ENCODE assay signal across 33 mouse cellular contexts in the genomic region with DNA sequence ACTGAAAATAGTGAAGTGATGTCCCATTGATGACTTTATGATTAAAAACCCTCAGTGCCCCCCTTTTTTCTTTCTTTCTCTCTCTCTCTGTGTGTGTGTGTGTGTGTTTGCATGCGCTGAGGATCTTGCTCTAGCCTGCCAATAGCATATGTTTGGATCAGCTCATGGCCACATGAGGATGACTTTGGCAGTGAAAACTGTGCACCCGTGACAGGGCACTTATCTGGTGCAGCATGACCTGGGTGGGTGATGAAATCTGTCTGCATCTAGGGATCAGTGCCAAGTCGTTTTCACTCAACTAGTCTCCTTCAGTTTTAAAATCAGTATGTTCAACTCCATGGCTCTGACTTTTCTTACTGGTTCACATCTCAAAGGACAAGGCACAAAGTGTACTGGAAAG. TPM values are rescaled to one million over a fixed set of nuclear protein-coding genes. Genes with fewer than 3 reads are reported as not detected.
A peak's percentile ranks its signal among the peaks of the same experiment; 100 is the strongest.
DNase-seq lines count a peak whose midpoint lies in the region; ATAC-seq and TF ChIP-seq lines count a peak whose summit lies in the region.
"Had no signal": no experiment of that assay in that cellular context is flagged by ENCODE, and none has a peak within 500 bp of the region (broad histone marks: within the 10 kb centered on the region; RNA-seq: fewer than 3 reads in every experiment).

No protein-coding gene starts in this region.

- no peaks in the 10 kb centered on the region for H3K36me3 ChIP-seq in liver, postnatal 0 days (replicated peaks; ENCODE audit: insufficient read depth, low read length)
- H3K36me3 ChIP-seq in liver, embryonic 12.5 days, result no peaks in the 10 kb centered on the region
- H3K36me3 ChIP-seq: embryonic facial prominence, embryonic 13.5 days; forebrain, embryonic 10.5 days; hindbrain, embryonic 12.5 days; limb, embryonic 12.5 days; liver, embryonic 13.5 days; midbrain, embryonic 13.5 days had no signal

- TF ChIP-seq CTCF in liver, postnatal 0 days (IDR thresholded peaks at IDR 0.05; ENCODE audit: low read depth), result no peak

- no peaks in the 10 kb centered on the region for H3K27me3 ChIP-seq in liver, postnatal 0 days (ENCODE audit: insufficient read depth, low read length)
- no peaks in the 10 kb centered on the region for H3K27me3 ChIP-seq in liver, embryonic 12.5 days (replicated peaks)
- H3K27me3 ChIP-seq: embryonic facial prominence, embryonic 13.5 days; hindbrain, embryonic 12.5 days; limb, embryonic 12.5 days; liver, embryonic 13.5 days; midbrain, embryonic 13.5 days; Patski had no signal

- no peak overlapping the region for H3K4me2 ChIP-seq in liver, postnatal 0 days (ENCODE audit: low read depth, low read length)
- no peak overlapping the region for H3K4me2 ChIP-seq in liver, embryonic 12.5 days
- H3K4me2 ChIP-seq: embryonic facial prominence, embryonic 13.5 days; hindbrain, embryonic 12.5 days; limb, embryonic 12.5 days; liver, embryonic 13.5 days; midbrain, embryonic 13.5 days had no signal

- no peak overlapping the region for H3K9ac ChIP-seq in liver, postnatal 0 days (replicated peaks)
- no peak overlapping the region for H3K9ac ChIP-seq in liver, embryonic 12.5 days
- H3K9ac ChIP-seq: embryonic facial prominence, embryonic 13.5 days; forebrain, postnatal 0 days; hindbrain, embryonic 12.5 days; limb, embryonic 12.5 days; liver, embryonic 13.5 days; midbrain, embryonic 13.5 days had no signal

- H3K9me3 ChIP-seq in liver, postnatal 0 days (ENCODE audit: low read length), result no peaks in the 10 kb centered on the region
- H3K9me3 ChIP-seq in liver, embryonic 12.5 days (replicated peaks), result no peaks in the 10 kb centered on the region
- H3K9me3 ChIP-seq: embryonic facial prominence, embryonic 13.5 days; forebrain, embryonic 10.5 days; limb, embryonic 12.5 days; liver, embryonic 13.5 days; midbrain, embryonic 13.5 days had no signal

- H3K27ac ChIP-seq in liver, postnatal 0 days (ENCODE audit: low read depth), result peak overlapping the region; percentile 66
- H3K27ac ChIP-seq in liver, embryonic 12.5 days, result no peak overlapping the region
- H3K27ac ChIP-seq: embryonic facial prominence, embryonic 13.5 days; forebrain, embryonic 10.5 days; hindbrain, embryonic 12.5 days; limb, embryonic 12.5 days; liver, embryonic 13.5 days; macrophage; midbrain, embryonic 13.5 days had no signal

- no peak overlapping the region for H3K4me3 ChIP-seq in liver, postnatal 0 days (ENCODE audit: low read depth, low read length)
- H3K4me3 ChIP-seq in liver, embryonic 12.5 days, result no peak overlapping the region
- H3K4me3 ChIP-seq: embryonic facial prominence, embryonic 13.5 days; forebrain, embryonic 10.5 days; hindbrain, embryonic 12.5 days; limb, embryonic 12.5 days; liver, embryonic 13.5 days; midbrain, embryonic 13.5 days had no signal

- TF ChIP-seq EP300 in liver, postnatal 0 days (IDR thresholded peaks at IDR 0.05; ENCODE audit: low read depth), result no peak

- WGBS in liver, postnatal 0 days (ENCODE audit: insufficient replicate concordance), result 46% methylated on average over 3 of the region's 3 CpGs
- WGBS in liver, embryonic 12.5 days (ENCODE audit: insufficient replicate concordance), result 57% methylated on average over 3 of the region's 3 CpGs

- DNase-seq in cerebellum, postnatal 14 days, result peak; percentile 17 to 47
- DNase-seq in cerebellum, postnatal 25 days, result no peak
- DNase-seq in liver, postnatal 0 days, result peak; percentile 60
- DNase-seq in adrenal gland, postnatal 10 days, result peak; percentile 46
- DNase-seq in spleen, adult 12 weeks (ENCODE audit: low spot score), result no peak
- DNase-seq in kidney, adult 8-10 months, result no peak
- DNase-seq: cerebellum, adult 2 months; forebrain, postnatal 0 days; kidney, adult 9 months; kidney, postnatal 10 days; layer of hippocampus, adult 9-11 months; liver, embryonic 13.5 days; lung, adult 2 months; lung, postnatal 10 days; right cerebral cortex, postnatal 4 days; thymus, adult 2 months; thymus, postnatal 36 days had no signal

- H3K4me1 ChIP-seq in liver, postnatal 0 days (ENCODE audit: insufficient read depth), result no peaks in the 10 kb centered on the region
- H3K4me1 ChIP-seq in liver, embryonic 12.5 days, result no peaks in the 10 kb centered on the region
- H3K4me1 ChIP-seq: embryonic facial prominence, embryonic 13.5 days; hindbrain, embryonic 12.5 days; limb, embryonic 12.5 days; liver, embryonic 13.5 days; midbrain, embryonic 13.5 days had no signal

- peak; percentile 93 for ATAC-seq in liver, postnatal 0 days
- no peak for ATAC-seq in liver, embryonic 12.5 days
- ATAC-seq: forebrain, postnatal 0 days; intestine, embryonic 16.5 days; midbrain, embryonic 13.5 days; Patski had no signal

RNA-seq across cellular contexts. Expression of gene Crp, which starts 12.7 kb away (rescaled TPM):
- polyA plus RNA-seq in liver, postnatal 0 days (2015; fragmentation: Nextera tagmentation; extraction: Ambion mirVana), result 340 and 343 TPM in 2 replicates
- 8.9 and 9.1 TPM in 2 replicates for polyA plus RNA-seq in liver, embryonic 12.5 days (2016; fragmentation: Nextera tagmentation; extraction: Ambion mirVana)
- total RNA-seq in adrenal gland, postnatal 10 days (2021), result 10 to 100 TPM; 15.1 to 39.1 TPM
- total RNA-seq: common myeloid progenitor, adult 5-6 weeks; heart, postnatal 25 days; left cerebral cortex, postnatal 14 days; megakaryocyte-erythroid progenitor cell, adult 5-6 weeks; MEL; neutrophil, adult 5-6 weeks had no signal
- polyA plus RNA-seq: cerebellum, adult 2 months; embryonic facial prominence, embryonic 13.5 days; forebrain, embryonic 10.5 days; forebrain, postnatal 0 days; heart, embryonic 14.5 days; hindbrain, embryonic 12.5 days; limb, embryonic 12.5 days; lung, adult 2 months; macrophage; midbrain, embryonic 13.5 days had no signal

RNA-seq across cellular contexts. Expression of gene Dusp23, which starts 52.4 kb away (rescaled TPM):
- 12.1 and 13.0 TPM in 2 replicates for polyA plus RNA-seq in liver, postnatal 0 days (2015; fragmentation: Nextera tagmentation; extraction: Ambion mirVana)
- 4.3 and 5.0 TPM in 2 replicates for polyA plus RNA-seq in liver, embryonic 12.5 days (2016; fragmentation: Nextera tagmentation; extraction: Ambion mirVana)
- 10 to 100 TPM; 11.2 to 13.2 TPM for total RNA-seq in adrenal gland, postnatal 10 days (2021)
- total RNA-seq: neutrophil, adult 5-6 weeks had no signal

Comparison
In these comparisons a context has a peak if more than half of its experiments do, and no peak if none do; other contexts are left out.
1. DNase-seq: peak in cerebellum, postnatal 14 days (2 of 2), liver, postnatal 0 days (single experiment) and adrenal gland, postnatal 10 days (single experiment); none in cerebellum, postnatal 25 days (0 of 2), spleen, adult 12 weeks (single experiment) and kidney, adult 8-10 months (0 of 2).
2. RNA of gene Crp, which starts 12.7 kb away (polyA plus RNA-seq): 340 to 343 TPM in liver, postnatal 0 days; 8.9 to 9.1 TPM in liver, embryonic 12.5 days; every median in the first group is over 10 times any median in the second.